Mouse (Mus musculus) midbrain, embryonic 16.5 days (tissue): ENCODE data around the gene Scel. TPM values are rescaled to one million over a fixed set of nuclear protein-coding genes. Genes with fewer than 3 reads are reported as not detected.

Source experiments
- ATAC-seq: fragments of 200-750 bp; cut with Nextera tagmentation; 2 replicates; pipeline ENCODE4 v1.8.0; 2017; ENCODE audit warnings: moderate TSS enrichment
- H3K27ac ChIP-seq: fragments of 300-500 bp; sonication (generic); 2 replicates; pipeline ENCODE4 v1.5.1; 2014; ENCODE audit warnings: mild to moderate bottlenecking, low read length, mixed read lengths
- H3K27me3 ChIP-seq: fragments of 300-500 bp; sonication (generic); 2 replicates; pipeline ENCODE4 v1.6.1; 2014; ENCODE audit warnings: low read depth, low read length, mixed read lengths; ENCODE audit not compliant: control insufficient read depth, insufficient read depth
- H3K36me3 ChIP-seq: fragments of 300-500 bp; sonication (generic); 2 replicates; pipeline ENCODE4 v1.6.1; 2014; ENCODE audit warnings: mild to moderate bottlenecking, low read length, moderate library complexity, mixed read lengths; ENCODE audit not compliant: control insufficient read depth, insufficient read depth
- H3K4me1 ChIP-seq: fragments of 300-500 bp; sonication (generic); 2 replicates; pipeline ENCODE4 v1.6.1; 2014; ENCODE audit warnings: mild to moderate bottlenecking, low read length, mixed read lengths; ENCODE audit not compliant: control insufficient read depth, insufficient read depth
- H3K4me2 ChIP-seq: fragments of 300-500 bp; sonication (generic); 2 replicates; pipeline ENCODE4 v1.6.1; 2014; ENCODE audit warnings: mild to moderate bottlenecking, low read length, mixed read lengths
- H3K4me3 ChIP-seq: fragments of 300-500 bp; sonication (generic); 2 replicates; pipeline ENCODE4 v1.5.1; 2014; ENCODE audit warnings: low read depth, mild to moderate bottlenecking, low read length, moderate library complexity, mixed read lengths
- H3K9ac ChIP-seq: fragments of 300-500 bp; sonication (generic); 2 replicates; pipeline ENCODE4 v1.6.1; 2014; ENCODE audit warnings: low read depth, low read length, mixed read lengths
- H3K9me3 ChIP-seq: fragments of 300-500 bp; sonication (generic); replicated peaks from 2 replicates; pipeline ENCODE4 v1.6.1; 2014; ENCODE audit warnings: mild to moderate bottlenecking, low read length, mixed read lengths; ENCODE audit not compliant: control insufficient read depth, poor library complexity, severe bottlenecking
- WGBS: fragments of 180-500 bp; shearing (Covaris S2); extraction: QIAGEN DNeasy Blood & Tissue Kit; methylation state at CpG from one replicate; pipeline ENCODE4 v1.1.7; 2014; 5-methylcytosine and 5-hydroxymethylcytosine counted together
- polyA plus RNA-seq: library from polyadenylated mRNA; unstranded; fragments of >200 nt; fragmentation: Nextera tagmentation; extraction: Ambion mirVana; gene quantifications from 2 replicates; pipeline ENCODE4 v1.2.1, GENCODE M21; 2015

The Scel gene
- polyA plus RNA-seq, 1 experiment from 2014 or later: 0.34 TPM

GRCm38 (mm10) chr14:103477281-103477680 is 35.9 kb upstream of the Scel start:
- H3K4me1 ChIP-seq: no peaks in the 10 kb centered on the region
- no peaks in the 10 kb centered on the region for H3K27me3 ChIP-seq
- no peak overlapping the region for H3K9ac ChIP-seq
- no peak overlapping the region for H3K27ac ChIP-seq
- H3K4me2 ChIP-seq: no peak overlapping the region
- H3K4me3 ChIP-seq: no peak overlapping the region
- no peak for ATAC-seq
- no peaks in the 10 kb centered on the region for H3K36me3 ChIP-seq
- H3K9me3 ChIP-seq: no peaks in the 10 kb centered on the region
- WGBS: 89% methylated on average over 3 of the region's 3 CpGs

DNA sequence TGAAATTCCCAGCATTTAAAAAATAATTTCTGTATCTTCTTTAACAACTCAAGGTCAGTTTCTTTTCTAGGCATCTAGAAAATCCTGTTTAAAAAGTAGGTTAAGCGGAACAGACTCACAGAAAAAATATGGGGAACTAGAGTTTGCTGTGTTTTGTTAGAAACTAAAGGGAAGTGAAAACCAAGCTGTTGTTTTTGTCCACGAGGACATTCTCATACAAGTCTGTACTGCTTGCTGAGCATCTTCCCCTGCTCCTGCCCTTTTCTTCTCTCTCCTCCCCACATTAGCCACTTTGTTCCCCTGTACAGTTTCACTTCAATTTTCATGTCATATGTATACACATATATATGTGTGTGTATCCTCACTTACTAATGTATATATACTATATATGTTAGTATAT is 35.2 kb upstream of the Scel start:
- Histone ChIP-seq H3K4me3 (no peak overlapping the region), H3K9ac (no peak overlapping the region), H3K27me3 (no peaks in the 10 kb centered on the region), H3K36me3 (no peaks in the 10 kb centered on the region), H3K4me1 (no peaks in the 10 kb centered on the region), H3K9me3 (no peaks in the 10 kb centered on the region), H3K4me2 (no peak overlapping the region), H3K27ac (no peak overlapping the region)
- WGBS: 82% methylated on average over 2 of the region's 2 CpGs
- ATAC-seq: no peak

DNA sequence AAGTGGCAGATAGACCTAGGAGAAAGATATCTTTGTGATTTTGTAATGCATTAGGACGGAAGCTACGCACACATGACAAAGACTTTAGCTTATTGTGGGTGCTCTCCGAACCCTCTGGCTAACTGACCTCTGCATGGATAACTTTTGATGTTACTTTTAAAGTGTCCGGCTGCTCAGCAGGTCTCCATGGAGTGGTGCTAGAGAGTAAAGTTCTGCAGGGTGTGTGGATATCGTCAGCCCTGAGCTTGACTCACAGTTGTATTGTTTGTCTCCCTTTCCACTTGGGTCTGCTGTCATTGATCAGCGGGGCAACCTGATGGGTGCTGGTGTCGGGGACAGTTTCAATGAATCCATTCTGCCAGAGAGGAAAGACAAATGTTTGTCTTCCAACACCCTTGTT is 33.7 kb upstream of the Scel start:
- no peak overlapping the region for H3K9ac ChIP-seq
- H3K27ac ChIP-seq: no peak overlapping the region
- H3K27me3 ChIP-seq: no peaks in the 10 kb centered on the region
- WGBS: 65% methylated on average over 7 of the region's 7 CpGs
- no peak overlapping the region for H3K4me3 ChIP-seq
- no peak for ATAC-seq
- no peaks in the 10 kb centered on the region for H3K36me3 ChIP-seq
- no peak overlapping the region for H3K4me2 ChIP-seq
- no peaks in the 10 kb centered on the region for H3K9me3 ChIP-seq
- no peaks in the 10 kb centered on the region for H3K4me1 ChIP-seq

- 87% methylated on average over 7 of the region's 7 CpGs for whole genome bisulfite sequencing
- no peak overlapping the region for H3K4me2 ChIP-seq
- no peak overlapping the region for H3K27ac ChIP-seq
- no peak overlapping the region for H3K9ac ChIP-seq
- H3K9me3 ChIP-seq: no peaks in the 10 kb centered on the region
- no peaks in the 10 kb centered on the region for H3K4me1 ChIP-seq
- H3K36me3 ChIP-seq: no peaks in the 10 kb centered on the region
- ATAC-seq: no peak
- H3K27me3 ChIP-seq: no peaks in the 10 kb centered on the region
- no peak overlapping the region for H3K4me3 ChIP-seq
These were observed 31.6 kb upstream of the Scel start for GRCm38 (mm10) chr14:103481514-103481913.

DNA sequence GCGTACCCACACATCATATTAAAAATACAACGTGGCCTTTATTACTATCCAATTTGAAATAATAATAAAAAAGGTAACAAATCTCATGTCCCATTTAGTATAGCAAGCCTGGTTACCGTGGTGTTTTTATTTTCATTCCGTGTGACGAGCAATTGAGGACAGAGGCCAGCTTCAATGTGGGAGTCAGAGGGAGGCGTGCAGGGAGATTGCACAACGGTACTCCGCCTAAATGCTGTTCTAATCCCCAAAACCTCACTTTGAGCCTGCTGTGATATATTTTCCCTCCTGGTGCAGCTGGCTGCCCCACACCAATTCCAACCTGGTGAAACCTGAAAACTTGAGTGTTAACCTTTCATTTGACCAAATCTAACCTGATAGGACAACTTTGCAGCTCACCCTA is 27.5 kb upstream of the Scel start:
- Histone ChIP-seq H3K9ac (no peak overlapping the region), H3K27ac (no peak overlapping the region), H3K9me3 (no peaks in the 10 kb centered on the region), H3K27me3 (no peaks in the 10 kb centered on the region), H3K36me3 (no peaks in the 10 kb centered on the region), H3K4me2 (no peak overlapping the region), H3K4me3 (no peak overlapping the region), H3K4me1 (no peaks in the 10 kb centered on the region)
- 87% methylated on average over 8 of the region's 8 CpGs for whole genome bisulfite sequencing
- no peak for ATAC-seq

- Histone ChIP-seq H3K27ac (no peak overlapping the region), H3K9ac (no peak overlapping the region), H3K36me3 (no peaks in the 10 kb centered on the region), H3K27me3 (no peaks in the 10 kb centered on the region), H3K4me2 (no peak overlapping the region), H3K9me3 (no peaks in the 10 kb centered on the region; the same call in 1 of the 2 replicates), H3K4me3 (no peak overlapping the region), H3K4me1 (no peaks in the 10 kb centered on the region)
- ATAC-seq: no peak
- WGBS: 93% methylated on average over 5 of the region's 5 CpGs
These were observed 26.2 kb upstream of the Scel start for GRCm38 (mm10) chr14:103486974-103487373.

DNA sequence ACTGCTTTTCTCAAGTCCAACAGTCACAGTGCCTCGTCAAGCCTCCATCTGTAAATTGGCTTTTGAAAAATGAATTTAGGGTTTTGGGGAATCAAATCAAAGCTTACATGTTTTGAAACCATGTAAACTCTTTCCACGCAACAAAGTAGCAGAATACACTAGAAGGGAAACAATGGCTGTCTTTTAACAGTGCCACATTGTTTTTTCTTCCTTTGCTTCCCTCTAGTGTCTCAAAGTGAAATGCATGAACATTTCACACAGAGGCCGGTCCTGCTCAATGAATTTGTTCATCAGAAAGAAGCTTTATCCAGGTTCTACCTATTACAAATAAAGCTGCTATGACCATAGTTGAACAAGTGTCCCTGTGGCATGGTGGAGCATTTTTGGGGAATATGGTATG is 24.5 kb upstream of the Scel start:
- Histone ChIP-seq H3K4me3 (no peak overlapping the region), H3K36me3 (no peaks in the 10 kb centered on the region), H3K27me3 (no peaks in the 10 kb centered on the region), H3K27ac (no peak overlapping the region), H3K4me2 (no peak overlapping the region), H3K9ac (no peak overlapping the region), H3K4me1 (no peaks in the 10 kb centered on the region), H3K9me3 (no peaks in the 10 kb centered on the region; the same call in 1 of the 2 replicates)
- WGBS: 65% methylated on average over 3 of the region's 3 CpGs
- no peak for ATAC-seq

- Histone ChIP-seq H3K36me3 (no peaks in the 10 kb centered on the region), H3K27ac (no peak overlapping the region), H3K4me1 (no peaks in the 10 kb centered on the region), H3K9me3 (no peaks in the 10 kb centered on the region; the same call in 1 of the 2 replicates), H3K4me3 (no peak overlapping the region), H3K4me2 (no peak overlapping the region), H3K27me3 (no peaks in the 10 kb centered on the region), H3K9ac (no peak overlapping the region)
- WGBS: 40% methylated on average over 8 of the region's 8 CpGs
- ATAC-seq: no peak
These were observed 14.9 kb upstream of the Scel start for GRCm38 (mm10) chr14:103498199-103498598.

GRCm38 (mm10) chr14:103498613-103499012 is 14.5 kb upstream of the Scel start:
- Histone ChIP-seq H3K27ac (no peak overlapping the region), H3K4me3 (no peak overlapping the region), H3K9me3 (no peaks in the 10 kb centered on the region), H3K27me3 (no peaks in the 10 kb centered on the region), H3K4me1 (no peaks in the 10 kb centered on the region), H3K36me3 (no peaks in the 10 kb centered on the region), H3K4me2 (no peak overlapping the region), H3K9ac (no peak overlapping the region)
- WGBS: 69% methylated on average over 5 of the region's 5 CpGs
- 0 out of 2 replicates have a peak, but pooled peaks have one; percentile 45 for ATAC-seq

GRCm38 (mm10) chr14:103499060-103499459 is 14.1 kb upstream of the Scel start:
- Histone ChIP-seq H3K9ac (no peak overlapping the region), H3K27me3 (no peaks in the 10 kb centered on the region), H3K4me2 (no peak overlapping the region), H3K36me3 (no peaks in the 10 kb centered on the region), H3K9me3 (no peaks in the 10 kb centered on the region), H3K27ac (no peak overlapping the region), H3K4me1 (no peaks in the 10 kb centered on the region), H3K4me3 (no peak overlapping the region)
- WGBS: 18% methylated on average over 1 of the region's 1 CpGs
- ATAC-seq: peak; percentile 50; the same call in 1 of the 2 replicates
